Mouse (Mus musculus): ENCODE results near the gene Snap91. TPM values are rescaled to one million over a fixed set of nuclear protein-coding genes. Genes with fewer than 3 reads are reported as not detected.
A peak's percentile ranks its signal among the peaks of the same experiment; 100 is the strongest.

Snap91 gene
- polyA plus RNA-seq, 1 experiment from 2014 or later = 4.7 TPM

DNA sequence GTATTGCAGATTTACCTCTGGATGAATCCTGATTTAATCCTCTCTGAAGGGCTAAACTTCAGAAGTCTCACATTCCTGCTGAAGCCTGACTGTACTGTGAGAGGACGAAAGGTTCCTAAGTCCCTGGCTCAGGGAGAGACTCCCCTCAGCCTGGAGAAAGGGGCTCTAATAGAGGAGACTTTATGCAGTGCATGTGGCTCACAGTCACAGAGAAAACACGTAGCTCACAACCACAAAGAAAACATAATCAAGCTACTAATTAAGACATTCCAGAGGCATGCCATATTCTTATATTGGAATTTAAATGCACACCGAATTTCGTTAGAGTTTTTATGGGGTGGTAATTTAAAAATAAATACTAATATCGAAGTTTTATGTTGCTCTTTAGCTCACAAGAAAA, 61.1 kb downstream of the Snap91 start:
- Histone ChIP-seq H3K9ac (ENCODE audit: low read depth, low read length) (no peak overlapping the region), H3K9me3 (ENCODE audit: control insufficient read depth, low read length) (no peaks in the 10 kb centered on the region), H3K4me3 (ENCODE audit: low read length) (no peak overlapping the region), H3K27me3 (replicated peaks; ENCODE audit: control insufficient read depth, insufficient read depth, low read length) (no peaks in the 10 kb centered on the region), H3K27ac (ENCODE audit: low read length) (no peak overlapping the region), H3K36me3 (ENCODE audit: control insufficient read depth, insufficient read depth, low read length) (no peaks in the 10 kb centered on the region), H3K4me2 (ENCODE audit: low read depth, low read length) (no peak overlapping the region), H3K4me1 (ENCODE audit: control insufficient read depth, insufficient read depth, low read length) (no peaks in the 10 kb centered on the region)
- ATAC-seq = no peak
- 85% methylated on average over 5 of the region's 5 CpGs for WGBS

DNA sequence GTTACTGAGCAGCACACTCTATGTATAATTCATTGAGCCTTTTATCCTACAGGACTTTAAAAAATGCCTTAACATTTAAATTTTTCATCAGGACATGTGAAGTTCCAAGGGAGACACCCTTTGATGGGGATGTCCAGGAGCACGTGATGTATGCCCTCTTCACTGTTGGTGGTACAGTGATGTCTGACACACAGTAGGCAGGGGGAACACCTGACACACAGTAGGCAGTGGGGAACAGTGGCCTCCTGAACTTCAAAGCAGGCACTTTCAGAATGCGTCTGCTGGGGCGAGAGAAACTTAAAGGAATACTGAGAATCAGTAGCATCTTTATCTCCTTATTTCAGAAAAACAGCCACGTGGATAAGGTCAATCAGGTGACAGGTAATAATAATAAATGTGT, 62.8 kb downstream of the Snap91 start:
- Histone ChIP-seq H3K4me2 (ENCODE audit: low read depth, low read length) (no peak overlapping the region), H3K36me3 (ENCODE audit: control insufficient read depth, insufficient read depth, low read length) (no peaks in the 10 kb centered on the region), H3K4me1 (ENCODE audit: control insufficient read depth, insufficient read depth, low read length) (no peaks in the 10 kb centered on the region), H3K27me3 (replicated peaks; ENCODE audit: control insufficient read depth, insufficient read depth, low read length) (no peaks in the 10 kb centered on the region), H3K27ac (ENCODE audit: low read length) (no peak overlapping the region), H3K4me3 (ENCODE audit: low read length) (no peak overlapping the region), H3K9me3 (ENCODE audit: control insufficient read depth, low read length) (no peaks in the 10 kb centered on the region), H3K9ac (ENCODE audit: low read depth, low read length) (no peak overlapping the region)
- WGBS = 63% methylated on average over 4 of the region's 4 CpGs
- ATAC-seq = no peak

DNA sequence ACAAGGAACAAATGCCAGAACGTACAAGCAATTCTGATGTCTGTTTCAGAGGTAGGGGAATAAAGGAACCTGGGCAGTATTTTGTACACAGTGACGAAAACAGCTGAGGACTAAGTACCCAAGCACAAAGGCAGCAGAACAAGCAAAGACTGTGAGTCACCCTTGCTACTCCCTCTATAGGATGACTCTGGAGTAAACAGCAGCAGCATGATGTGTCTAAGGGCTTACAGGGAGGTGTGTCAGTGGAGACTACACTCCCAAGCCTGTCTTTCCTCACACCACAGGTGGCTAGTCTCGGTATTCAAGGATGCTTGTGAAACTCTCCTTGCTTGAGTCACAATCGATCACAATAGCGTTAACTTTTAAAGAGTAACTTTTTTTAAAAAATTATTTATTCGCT, 66.1 kb downstream of the Snap91 start:
- ATAC-seq = no peak
- Histone ChIP-seq H3K27ac (ENCODE audit: low read length) (no peak overlapping the region), H3K9ac (ENCODE audit: low read depth, low read length) (no peak overlapping the region), H3K36me3 (ENCODE audit: control insufficient read depth, insufficient read depth, low read length) (no peaks in the 10 kb centered on the region), H3K9me3 (ENCODE audit: control insufficient read depth, low read length) (no peaks in the 10 kb centered on the region), H3K4me2 (ENCODE audit: low read depth, low read length) (no peak overlapping the region), H3K4me3 (ENCODE audit: low read length) (no peak overlapping the region), H3K4me1 (ENCODE audit: control insufficient read depth, insufficient read depth, low read length) (no peaks in the 10 kb centered on the region), H3K27me3 (replicated peaks; ENCODE audit: control insufficient read depth, insufficient read depth, low read length) (no peaks in the 10 kb centered on the region)
- 71% methylated on average over 6 of the region's 6 CpGs for WGBS

DNA sequence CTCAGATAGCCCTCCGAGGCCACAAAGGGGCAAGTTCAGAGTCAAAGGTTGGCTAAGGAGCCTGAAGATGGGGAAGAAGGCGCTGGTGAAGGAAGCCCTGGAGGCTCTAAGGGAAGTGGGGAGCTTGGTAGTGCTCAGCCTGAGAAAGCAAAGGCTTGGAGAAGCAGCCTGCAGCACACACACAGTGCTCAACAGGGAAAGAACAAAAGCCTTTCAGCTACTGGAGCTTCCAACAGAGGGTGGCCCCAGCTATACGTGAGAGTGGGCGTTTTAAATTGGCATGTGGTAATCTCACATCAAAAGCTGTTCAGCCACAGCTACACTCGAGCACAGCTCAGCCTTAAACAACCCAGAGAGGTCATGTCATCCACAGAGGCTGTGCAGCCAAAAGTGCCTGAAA, 67.1 kb downstream of the Snap91 start:
- no peaks in the 10 kb centered on the region for H3K36me3 ChIP-seq (ENCODE audit: control insufficient read depth, insufficient read depth, low read length)
- ATAC-seq = no peak
- H3K4me2 ChIP-seq (ENCODE audit: low read depth, low read length) = no peak overlapping the region
- H3K4me3 ChIP-seq (ENCODE audit: low read length) = no peak overlapping the region
- no peaks in the 10 kb centered on the region for H3K9me3 ChIP-seq (ENCODE audit: control insufficient read depth, low read length)
- H3K9ac ChIP-seq (ENCODE audit: low read depth, low read length) = no peak overlapping the region
- H3K27ac ChIP-seq (ENCODE audit: low read length) = no peak overlapping the region
- H3K27me3 ChIP-seq (replicated peaks; ENCODE audit: control insufficient read depth, insufficient read depth, low read length) = no peaks in the 10 kb centered on the region
- no peaks in the 10 kb centered on the region for H3K4me1 ChIP-seq (ENCODE audit: control insufficient read depth, insufficient read depth, low read length)
- WGBS = 47% methylated on average over 5 of the region's 5 CpGs

DNA sequence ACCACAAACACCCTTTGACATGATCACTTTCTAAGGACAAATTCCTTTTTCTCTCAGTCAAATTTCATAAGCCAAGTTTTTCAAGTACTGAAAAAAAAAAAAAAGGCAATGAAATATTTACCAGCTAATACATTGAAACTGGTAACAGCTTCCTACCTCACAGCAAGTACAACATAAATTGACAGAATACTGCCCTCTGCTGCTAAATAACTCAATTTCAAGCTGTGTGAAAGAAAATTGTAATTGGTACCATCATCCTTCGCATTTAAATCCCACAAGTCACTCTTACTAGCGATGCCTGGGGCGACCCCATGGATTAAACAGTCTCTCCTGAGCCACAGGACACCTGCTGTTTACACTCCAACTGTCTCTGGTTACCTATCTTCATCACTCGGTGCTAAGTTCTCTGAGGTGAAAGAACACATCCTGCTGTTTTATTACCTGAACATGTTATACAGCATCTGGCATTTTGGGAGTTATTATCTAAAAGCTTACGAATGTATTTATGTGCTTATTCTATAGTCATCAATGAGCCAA, 69.7 kb downstream of the Snap91 start:
- Histone ChIP-seq H3K9ac (ENCODE audit: low read depth, low read length) (no peak overlapping the region), H3K4me3 (ENCODE audit: low read length) (no peak overlapping the region), H3K9me3 (ENCODE audit: control insufficient read depth, low read length) (no peaks in the 10 kb centered on the region), H3K36me3 (ENCODE audit: control insufficient read depth, insufficient read depth, low read length) (no peaks in the 10 kb centered on the region), H3K27ac (ENCODE audit: low read length) (no peak overlapping the region), H3K27me3 (replicated peaks; ENCODE audit: control insufficient read depth, insufficient read depth, low read length) (no peaks in the 10 kb centered on the region), H3K4me1 (ENCODE audit: control insufficient read depth, insufficient read depth, low read length) (no peaks in the 10 kb centered on the region), H3K4me2 (ENCODE audit: low read depth, low read length) (no peak overlapping the region)
- ATAC-seq = no peak
- WGBS = 40% methylated on average over 5 of the region's 5 CpGs

DNA sequence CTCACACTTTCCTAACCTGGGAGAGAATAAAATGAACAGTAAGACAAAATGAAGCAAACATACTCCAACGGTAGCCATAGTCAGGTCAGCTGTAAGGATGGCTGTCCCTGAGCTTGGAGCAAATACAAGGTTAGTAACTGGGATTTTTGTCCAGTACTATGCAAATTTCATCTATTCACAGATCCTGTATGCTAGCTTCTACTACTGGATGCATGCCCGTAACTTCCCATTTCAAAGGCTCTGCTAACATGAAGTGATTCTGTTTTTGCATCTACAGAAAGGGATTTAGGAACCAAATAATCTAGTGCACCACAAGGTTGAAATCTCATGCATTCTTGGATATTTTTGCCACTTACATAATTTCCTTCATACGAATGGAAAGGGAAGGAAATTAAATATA, 70.2 kb downstream of the Snap91 start:
- Histone ChIP-seq H3K36me3 (ENCODE audit: control insufficient read depth, insufficient read depth, low read length) (no peaks in the 10 kb centered on the region), H3K9ac (ENCODE audit: low read depth, low read length) (no peak overlapping the region), H3K9me3 (ENCODE audit: control insufficient read depth, low read length) (no peaks in the 10 kb centered on the region), H3K4me2 (ENCODE audit: low read depth, low read length) (no peak overlapping the region), H3K27ac (ENCODE audit: low read length) (no peak overlapping the region), H3K27me3 (replicated peaks; ENCODE audit: control insufficient read depth, insufficient read depth, low read length) (no peaks in the 10 kb centered on the region), H3K4me3 (ENCODE audit: low read length) (no peak overlapping the region), H3K4me1 (ENCODE audit: control insufficient read depth, insufficient read depth, low read length) (no peaks in the 10 kb centered on the region)
- no peak for ATAC-seq
- WGBS = 85% methylated on average over 3 of the region's 3 CpGs

DNA sequence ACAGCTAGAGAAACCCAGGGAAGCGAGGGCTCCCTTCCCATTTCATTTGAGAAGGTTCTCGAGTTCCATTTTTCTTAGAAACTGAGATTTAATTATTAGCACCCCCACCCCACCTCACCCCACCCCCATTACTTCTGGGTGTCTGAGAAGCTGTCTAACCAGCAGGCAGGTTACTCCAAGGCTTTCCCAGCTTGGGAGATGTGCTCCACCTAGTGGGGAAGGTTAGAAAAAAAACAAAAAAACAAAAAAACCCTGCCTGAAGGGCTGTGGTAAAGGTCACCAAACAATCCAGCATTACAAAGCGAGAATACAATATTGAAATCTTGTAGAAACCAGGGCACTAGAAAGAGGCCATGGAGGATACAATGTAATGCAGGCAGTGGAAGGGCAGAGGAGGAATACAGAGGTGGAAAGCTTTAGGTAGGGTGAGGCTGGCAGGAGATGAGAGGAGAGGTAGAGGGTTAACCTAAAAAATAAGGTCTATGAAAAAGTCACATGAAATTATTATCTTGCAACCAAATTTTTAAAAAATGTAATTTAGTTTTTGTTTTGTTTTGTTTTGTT, 79.8 kb downstream of the Snap91 start:
- H3K9me3 ChIP-seq (ENCODE audit: control insufficient read depth, low read length) = no peaks in the 10 kb centered on the region
- no peak overlapping the region for H3K27ac ChIP-seq (ENCODE audit: low read length)
- no peaks in the 10 kb centered on the region for H3K4me1 ChIP-seq (ENCODE audit: control insufficient read depth, insufficient read depth, low read length)
- 0 out of 2 replicates have a peak, but pooled peaks have one; percentile 38 for ATAC-seq
- 36% methylated on average over 3 of the region's 3 CpGs for WGBS
- no peaks in the 10 kb centered on the region for H3K27me3 ChIP-seq (replicated peaks; ENCODE audit: control insufficient read depth, insufficient read depth, low read length)
- no peak overlapping the region for H3K4me2 ChIP-seq (ENCODE audit: low read depth, low read length)
- H3K9ac ChIP-seq (ENCODE audit: low read depth, low read length) = no peak overlapping the region
- H3K4me3 ChIP-seq (ENCODE audit: low read length) = no peak overlapping the region
- no peaks in the 10 kb centered on the region for H3K36me3 ChIP-seq (ENCODE audit: control insufficient read depth, insufficient read depth, low read length)

DNA sequence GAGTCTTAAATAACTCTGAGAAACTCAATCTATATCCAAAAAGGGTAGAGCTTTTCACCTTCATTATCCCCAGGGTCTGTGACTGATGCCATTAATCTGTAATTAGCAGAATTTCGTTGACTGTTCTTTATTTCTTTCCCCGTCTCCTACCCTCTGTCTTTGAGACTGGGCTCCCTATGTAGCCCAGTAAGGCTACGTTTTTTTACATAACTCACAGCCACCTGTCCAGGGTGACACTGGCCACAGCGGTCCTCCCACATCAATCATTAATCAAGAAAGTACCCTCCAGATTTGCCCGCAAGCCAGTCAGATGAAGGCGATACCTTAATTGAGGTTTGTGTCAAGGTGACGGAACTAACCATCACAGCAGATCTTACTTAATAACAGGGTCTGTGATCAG, 81.4 kb downstream of the Snap91 start:
- Histone ChIP-seq H3K4me2 (ENCODE audit: low read depth, low read length) (no peak overlapping the region), H3K9ac (ENCODE audit: low read depth, low read length) (no peak overlapping the region), H3K9me3 (ENCODE audit: control insufficient read depth, low read length) (no peaks in the 10 kb centered on the region), H3K27ac (ENCODE audit: low read length) (no peak overlapping the region), H3K27me3 (replicated peaks; ENCODE audit: control insufficient read depth, insufficient read depth, low read length) (no peaks in the 10 kb centered on the region), H3K36me3 (ENCODE audit: control insufficient read depth, insufficient read depth, low read length) (no peaks in the 10 kb centered on the region), H3K4me3 (ENCODE audit: low read length) (no peak overlapping the region), H3K4me1 (ENCODE audit: control insufficient read depth, insufficient read depth, low read length) (no peaks in the 10 kb centered on the region)
- ATAC-seq = no peak
- 73% methylated on average over 7 of the region's 7 CpGs for WGBS

DNA sequence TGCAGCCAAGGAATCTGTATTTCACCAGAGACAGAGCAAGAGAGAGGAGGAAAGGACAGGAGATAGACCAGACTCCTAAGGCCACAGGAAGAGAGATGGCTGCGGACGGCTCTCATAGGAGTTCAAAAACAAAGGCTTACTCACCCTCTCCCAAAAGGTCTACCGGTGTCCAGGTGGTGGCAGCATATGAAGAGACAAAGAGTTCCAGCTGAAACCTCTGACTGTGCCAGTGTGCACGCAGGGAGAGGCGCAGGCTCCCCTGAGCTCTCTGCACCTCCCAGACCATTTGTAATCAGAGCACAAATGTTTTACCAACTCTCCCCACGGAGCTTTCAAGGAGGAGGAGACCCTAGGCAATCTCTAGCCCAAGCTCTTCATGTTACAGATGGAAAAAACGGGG, 81.8 kb downstream of the Snap91 start:
- ATAC-seq = no peak
- no peak overlapping the region for H3K9ac ChIP-seq (ENCODE audit: low read depth, low read length)
- no peak overlapping the region for H3K27ac ChIP-seq (ENCODE audit: low read length)
- no peaks in the 10 kb centered on the region for H3K9me3 ChIP-seq (ENCODE audit: control insufficient read depth, low read length)
- no peak overlapping the region for H3K4me3 ChIP-seq (ENCODE audit: low read length)
- 50% methylated on average over 7 of the region's 7 CpGs for WGBS
- H3K4me1 ChIP-seq (ENCODE audit: control insufficient read depth, insufficient read depth, low read length) = no peaks in the 10 kb centered on the region
- H3K27me3 ChIP-seq (replicated peaks; ENCODE audit: control insufficient read depth, insufficient read depth, low read length) = no peaks in the 10 kb centered on the region
- no peaks in the 10 kb centered on the region for H3K36me3 ChIP-seq (ENCODE audit: control insufficient read depth, insufficient read depth, low read length)
- no peak overlapping the region for H3K4me2 ChIP-seq (ENCODE audit: low read depth, low read length)

DNA sequence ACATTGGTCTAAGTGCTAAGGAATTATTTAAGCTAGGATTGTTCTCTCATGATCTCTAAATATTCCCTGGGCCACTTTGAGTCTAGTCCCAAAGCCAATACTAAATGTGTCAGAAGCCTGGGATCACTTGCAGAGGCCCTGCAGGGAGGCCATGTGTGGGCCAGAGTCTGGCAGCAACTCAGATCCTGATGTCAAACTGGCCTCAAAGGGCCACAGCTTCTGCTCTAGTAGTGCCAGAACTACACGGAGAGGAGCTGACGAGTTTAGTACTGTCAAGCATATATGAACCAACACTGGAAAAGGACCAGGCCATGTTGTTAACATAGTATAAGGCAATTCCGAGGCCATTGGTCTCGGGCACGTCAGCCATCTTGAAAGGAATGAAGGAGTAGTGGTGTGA, 82.3 kb downstream of the Snap91 start:
- H3K27me3 ChIP-seq (replicated peaks; ENCODE audit: control insufficient read depth, insufficient read depth, low read length) = no peaks in the 10 kb centered on the region
- no peak overlapping the region for H3K4me3 ChIP-seq (ENCODE audit: low read length)
- no peaks in the 10 kb centered on the region for H3K9me3 ChIP-seq (ENCODE audit: control insufficient read depth, low read length)
- no peaks in the 10 kb centered on the region for H3K36me3 ChIP-seq (ENCODE audit: control insufficient read depth, insufficient read depth, low read length)
- WGBS = 91% methylated on average over 5 of the region's 5 CpGs
- H3K4me1 ChIP-seq (ENCODE audit: control insufficient read depth, insufficient read depth, low read length) = no peaks in the 10 kb centered on the region
- no peak overlapping the region for H3K27ac ChIP-seq (ENCODE audit: low read length)
- no peak for ATAC-seq
- H3K9ac ChIP-seq (ENCODE audit: low read depth, low read length) = no peak overlapping the region
- no peak overlapping the region for H3K4me2 ChIP-seq (ENCODE audit: low read depth, low read length)

Data from intestine, embryonic 16.5 days (tissue).